Mouse (Mus musculus) midbrain, embryonic 10.5 days (tissue): ENCODE results near the gene Nfkb2. TPM values are rescaled to one million over a fixed set of nuclear protein-coding genes. Genes with fewer than 3 reads are reported as not detected.

Source experiments
- DNase-seq: peaks from one replicate; pipeline ENCODE4 v3.0.0-alpha.2; 2017; ENCODE audit warnings: low spot score
- H3K27ac ChIP-seq: fragments of 300-500 bp; sonication (generic); replicated peaks from 2 replicates; pipeline ENCODE4 v1.5.1; 2016; ENCODE audit warnings: mild to moderate bottlenecking
- H3K27me3 ChIP-seq: fragments of 300-500 bp; sonication (generic); 2 replicates; pipeline ENCODE4 v1.6.1; 2016; ENCODE audit warnings: low read depth, mild to moderate bottlenecking; ENCODE audit not compliant: poor library complexity, severe bottlenecking
- H3K36me3 ChIP-seq: fragments of 300-500 bp; sonication (generic); 2 replicates; pipeline ENCODE4 v1.6.1; 2016; ENCODE audit warnings: mild to moderate bottlenecking, moderate library complexity
- H3K4me1 ChIP-seq: fragments of 300-500 bp; sonication (generic); 2 replicates; pipeline ENCODE4 v1.6.1; 2016
- H3K4me3 ChIP-seq: fragments of 300-500 bp; sonication (generic); 2 replicates; pipeline ENCODE4 v1.5.1; 2016; ENCODE audit warnings: mild to moderate bottlenecking, moderate library complexity
- H3K9me3 ChIP-seq: fragments of 300-500 bp; sonication (generic); replicated peaks from 2 replicates; pipeline ENCODE4 v1.6.1; 2016; ENCODE audit warnings: mild to moderate bottlenecking
- WGBS: fragments of 180-500 bp; shearing (Covaris S2); methylation state at CpG from one replicate; pipeline ENCODE4 v1.1.7; 2016; 5-methylcytosine and 5-hydroxymethylcytosine counted together
- polyA plus RNA-seq: library from polyadenylated mRNA; unstranded; fragments of >200 nt; fragmentation: Nextera tagmentation; extraction: Ambion mirVana; gene quantifications from 2 replicates; pipeline ENCODE4 v1.2.1, GENCODE M21; 2016

Nfkb2 gene
- polyA plus RNA-seq, 1 experiment from 2014 or later = 5.6 TPM

DNA sequence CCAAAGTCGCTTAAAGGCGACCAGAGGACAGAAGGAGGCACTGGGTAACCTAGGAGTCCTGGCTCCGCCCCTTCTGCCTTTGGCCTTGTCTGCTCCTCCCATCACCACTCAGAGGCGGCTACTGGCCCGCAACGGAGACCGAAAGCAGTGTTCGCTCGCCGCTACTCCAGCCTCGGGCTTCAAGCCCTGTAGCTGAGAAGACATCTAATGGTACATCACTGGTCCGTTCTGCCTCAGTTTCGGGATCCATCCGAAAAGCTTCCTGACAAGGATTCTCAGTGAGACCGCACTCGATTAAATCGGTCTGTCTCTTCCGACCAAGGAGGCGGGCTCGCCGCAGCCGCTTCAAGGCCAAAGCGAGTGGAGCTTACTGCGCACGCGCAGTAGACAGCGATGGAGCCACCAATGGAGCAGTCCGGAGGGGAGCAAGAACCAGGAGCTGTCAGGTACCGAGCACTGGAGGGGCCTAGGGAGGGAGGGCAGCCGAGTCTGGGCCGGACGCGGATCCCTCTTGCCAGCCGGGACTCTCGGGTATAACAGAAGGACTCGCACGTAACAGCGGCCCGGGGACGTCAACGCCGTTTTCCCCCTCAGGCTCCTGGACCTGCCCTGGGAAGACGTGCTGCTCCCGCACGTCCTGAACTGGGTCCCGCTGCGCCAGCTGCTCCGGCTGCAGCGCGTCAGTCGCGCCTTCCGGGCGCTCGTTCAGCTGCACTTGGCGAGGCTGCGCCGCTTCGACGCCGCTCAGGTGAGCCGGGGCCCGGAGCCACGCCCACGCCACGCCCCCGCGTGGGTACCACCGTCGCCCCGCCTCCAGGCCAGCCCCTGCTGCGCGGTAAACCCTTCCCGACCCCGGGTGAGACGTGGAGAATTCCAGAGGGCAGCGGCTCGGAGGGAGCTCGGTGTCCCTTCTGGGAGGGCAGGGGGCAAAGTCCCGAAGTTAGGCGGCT, 24.2 kb downstream of the Nfkb2 start, which contains the start of gene Fbxl15:
Fbxl15 (plus strand) TSS at position 104 of the 950 bp plus-strand sequence.
- under 1% methylated on average over 81 of the region's 81 CpGs for WGBS
- Histone ChIP-seq H3K36me3 (peaks cover 28% of the 10 kb centered on the region), H3K4me1 (peaks cover 72% of the 10 kb centered on the region)

DNA sequence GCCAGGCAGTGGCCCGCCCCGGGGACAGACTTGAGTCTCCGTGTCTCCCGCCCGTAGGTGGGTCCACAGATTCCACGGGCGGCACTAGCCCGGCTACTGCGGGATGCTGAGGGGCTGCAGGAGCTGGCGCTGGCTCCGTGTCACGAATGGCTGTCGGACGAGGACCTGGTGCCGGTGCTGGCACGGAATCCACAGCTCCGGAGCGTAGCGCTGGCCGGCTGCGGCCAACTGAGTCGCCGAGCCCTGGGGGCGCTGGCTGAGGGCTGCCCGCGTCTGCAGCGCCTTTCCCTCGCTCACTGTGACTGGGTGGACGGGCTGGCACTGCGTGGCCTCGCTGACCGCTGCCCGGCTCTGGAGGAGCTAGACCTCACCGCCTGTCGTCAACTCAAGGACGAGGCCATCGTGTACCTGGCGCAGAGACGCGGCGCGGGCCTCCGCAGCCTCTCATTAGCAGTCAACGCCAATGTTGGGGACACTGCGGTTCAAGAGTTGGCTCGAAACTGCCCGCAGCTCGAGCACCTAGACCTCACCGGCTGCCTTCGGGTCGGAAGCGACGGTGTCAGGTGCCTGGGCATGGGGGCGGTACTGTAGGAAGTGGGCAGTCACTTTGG, 25.0 kb downstream of the Nfkb2 start:
- Histone ChIP-seq H3K36me3 (peaks cover 28% of the 10 kb centered on the region), H3K9me3 (no peaks in the 10 kb centered on the region), H3K4me3 (peak overlapping the region; percentile 89), H3K27me3 (peaks cover 56% of the 10 kb centered on the region), H3K27ac (peak overlapping the region; percentile 88), H3K4me1 (peaks cover 79% of the 10 kb centered on the region)
- WGBS = 2% methylated on average over 54 of the region's 54 CpGs
- DNase-seq = peak; percentile 52

More for the DNA sequence above, 24.2 kb downstream of the Nfkb2 start, which contains the start of gene Fbxl15:
- Histone ChIP-seq H3K4me3 (peak within 1 kb of the TSS; percentile 89), H3K27ac (peak within 1 kb of the TSS; percentile 88), H3K27me3 (peaks cover 63% of the 10 kb centered on the region), H3K9me3 (no peaks in the 10 kb centered on the region)
- DNase-seq = peak; percentile 97

DNA sequence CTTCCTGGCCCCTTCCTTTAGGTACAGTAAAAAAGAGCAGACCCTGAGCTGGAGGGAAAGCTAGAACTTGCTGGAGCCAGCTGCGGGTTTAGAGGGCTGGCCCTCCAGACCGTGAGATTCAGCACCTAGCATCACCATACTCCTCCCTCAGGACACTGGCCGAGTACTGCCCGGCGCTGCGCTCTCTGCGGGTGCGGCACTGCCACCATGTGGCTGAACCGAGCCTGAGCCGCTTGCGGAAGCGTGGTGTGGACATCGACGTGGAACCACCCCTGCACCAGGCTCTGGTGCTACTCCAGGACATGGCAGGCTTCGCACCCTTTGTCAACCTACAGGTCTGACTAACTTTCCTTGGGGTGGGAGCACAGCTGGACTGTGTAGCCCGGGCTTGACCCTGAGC, 25.8 kb downstream of the Nfkb2 start:
- Histone ChIP-seq H3K36me3 (peaks cover 28% of the 10 kb centered on the region), H3K9me3 (no peaks in the 10 kb centered on the region), H3K27ac (no peak overlapping the region), H3K4me3 (peak overlapping the region; percentile 89; the same call in 1 of the 2 replicates), H3K4me1 (peaks cover 83% of the 10 kb centered on the region), H3K27me3 (peaks cover 47% of the 10 kb centered on the region)
- WGBS = 7% methylated on average over 16 of the region's 16 CpGs
- peak; percentile 85 for DNase-seq

DNA sequence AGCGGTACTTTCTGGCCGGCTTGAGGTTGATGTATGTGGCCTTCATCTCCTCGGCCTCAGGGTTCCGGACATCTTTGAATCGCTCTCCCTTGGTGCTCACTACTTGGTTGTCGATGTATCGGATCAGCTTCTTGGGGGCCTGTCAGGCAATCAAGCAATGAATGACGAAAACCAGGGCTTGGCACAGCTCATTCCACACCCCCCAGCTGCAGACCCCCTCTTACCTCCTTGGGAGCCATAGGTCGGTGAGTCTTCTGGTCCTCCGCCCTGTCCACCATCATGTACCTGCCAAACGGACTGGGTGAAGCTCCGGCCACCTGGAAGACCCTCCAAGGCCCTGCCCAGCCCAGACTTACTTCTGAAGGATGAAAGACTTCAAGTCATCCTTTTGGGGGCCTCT, 26.6 kb downstream of the Nfkb2 start:
- peaks cover 79% of the 10 kb centered on the region for H3K4me1 ChIP-seq
- 94% methylated on average over 12 of the region's 12 CpGs for WGBS
- DNase-seq = no peak
- H3K27me3 ChIP-seq = peaks cover 40% of the 10 kb centered on the region
- peaks cover 34% of the 10 kb centered on the region for H3K36me3 ChIP-seq
- H3K9me3 ChIP-seq = no peaks in the 10 kb centered on the region
- no peak overlapping the region for H3K4me3 ChIP-seq
- H3K27ac ChIP-seq = no peak overlapping the region

DNA sequence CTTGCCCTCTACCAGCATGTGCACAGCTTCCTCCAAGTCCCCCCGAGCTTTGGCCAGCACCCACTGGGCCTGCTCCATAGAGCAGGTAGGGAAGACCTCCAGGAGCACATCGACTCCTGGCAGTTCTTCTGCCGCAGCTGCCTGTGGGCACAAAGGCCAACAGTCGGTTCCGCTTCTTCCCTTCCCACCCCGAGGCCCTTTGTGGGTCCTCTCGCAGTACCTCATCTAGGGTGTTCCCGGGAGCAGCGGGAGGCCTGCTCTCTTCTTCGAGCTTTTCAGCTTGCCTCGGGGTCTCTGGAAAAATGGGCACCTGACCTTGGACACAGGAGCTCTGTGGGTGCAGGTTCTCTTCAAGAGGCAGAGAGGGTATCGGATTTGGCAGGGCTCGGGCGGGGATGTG, 27.2 kb downstream of the Nfkb2 start:
- DNase-seq = no peak
- Histone ChIP-seq H3K9me3 (no peaks in the 10 kb centered on the region), H3K36me3 (peaks cover 38% of the 10 kb centered on the region), H3K4me3 (peak overlapping the region; percentile 5; the same call in 1 of the 2 replicates), H3K4me1 (peaks cover 73% of the 10 kb centered on the region), H3K27me3 (peaks cover 34% of the 10 kb centered on the region), H3K27ac (no peak overlapping the region)
- WGBS = 91% methylated on average over 14 of the region's 14 CpGs

DNA sequence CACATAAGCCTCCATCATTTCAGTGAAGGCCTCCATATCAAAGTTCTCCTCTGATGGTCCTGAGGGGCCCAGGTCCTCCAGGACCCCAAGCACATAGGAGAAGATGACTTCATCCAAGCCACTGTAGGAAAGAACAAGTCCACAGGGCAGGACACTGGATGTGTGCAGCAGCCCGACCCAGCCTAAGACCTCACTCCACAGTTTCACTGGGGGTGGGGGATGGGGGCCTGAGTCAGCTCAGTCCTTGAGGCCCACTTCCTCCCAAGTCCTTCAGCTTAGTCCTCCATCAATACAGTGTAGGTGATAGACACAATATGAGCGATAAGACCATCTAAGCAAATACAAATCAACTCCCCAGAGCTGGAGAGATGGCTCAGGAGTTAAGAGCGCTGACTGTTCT, 27.8 kb downstream of the Nfkb2 start:
- H3K27ac ChIP-seq = no peak overlapping the region
- 86% methylated on average over 3 of the region's 3 CpGs for WGBS
- no peak overlapping the region for H3K4me3 ChIP-seq
- peaks cover 39% of the 10 kb centered on the region for H3K36me3 ChIP-seq
- no peaks in the 10 kb centered on the region for H3K9me3 ChIP-seq
- peaks cover 68% of the 10 kb centered on the region for H3K4me1 ChIP-seq
- H3K27me3 ChIP-seq = peaks cover 28% of the 10 kb centered on the region
- no peak for DNase-seq

DNA sequence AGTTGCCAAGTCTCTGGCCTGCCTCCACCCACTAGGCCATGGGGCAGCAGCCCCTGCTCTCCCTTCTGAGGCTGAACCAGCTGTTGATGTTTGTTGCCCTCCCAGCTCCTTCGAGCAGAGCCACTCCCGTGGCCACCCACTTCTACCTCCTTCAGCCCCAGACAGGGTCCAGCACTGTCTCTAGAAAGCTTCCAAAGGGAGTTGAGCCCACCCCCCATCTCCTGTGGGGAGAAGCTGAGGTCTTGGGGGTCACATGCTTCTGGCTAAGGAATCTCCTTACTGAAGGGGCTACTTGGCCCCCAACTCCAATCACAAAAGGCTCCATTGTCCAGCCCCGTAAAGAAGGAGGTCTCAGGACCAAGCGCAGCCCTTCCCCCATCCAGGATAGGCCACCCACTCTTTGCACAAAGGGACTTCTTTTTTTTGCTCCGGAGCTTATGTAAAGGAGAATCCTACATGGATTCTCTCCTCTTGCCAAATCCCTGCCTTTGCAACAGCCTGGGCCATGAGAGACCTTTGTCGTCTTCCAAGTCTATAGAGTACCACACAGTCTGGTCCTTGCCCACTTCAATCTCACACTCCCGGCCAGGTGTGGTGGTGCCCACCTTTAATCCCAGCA, 28.7 kb downstream of the Nfkb2 start:
- peaks cover 39% of the 10 kb centered on the region for H3K36me3 ChIP-seq
- H3K4me3 ChIP-seq = peak overlapping the region; percentile 23; the same call in 1 of the 2 replicates
- no peaks in the 10 kb centered on the region for H3K9me3 ChIP-seq
- WGBS = 48% methylated on average over 7 of the region's 7 CpGs
- H3K4me1 ChIP-seq = peaks cover 68% of the 10 kb centered on the region
- DNase-seq = peak; percentile 49
- H3K27me3 ChIP-seq = peaks cover 20% of the 10 kb centered on the region
- H3K27ac ChIP-seq = peak overlapping the region; percentile 78

DNA sequence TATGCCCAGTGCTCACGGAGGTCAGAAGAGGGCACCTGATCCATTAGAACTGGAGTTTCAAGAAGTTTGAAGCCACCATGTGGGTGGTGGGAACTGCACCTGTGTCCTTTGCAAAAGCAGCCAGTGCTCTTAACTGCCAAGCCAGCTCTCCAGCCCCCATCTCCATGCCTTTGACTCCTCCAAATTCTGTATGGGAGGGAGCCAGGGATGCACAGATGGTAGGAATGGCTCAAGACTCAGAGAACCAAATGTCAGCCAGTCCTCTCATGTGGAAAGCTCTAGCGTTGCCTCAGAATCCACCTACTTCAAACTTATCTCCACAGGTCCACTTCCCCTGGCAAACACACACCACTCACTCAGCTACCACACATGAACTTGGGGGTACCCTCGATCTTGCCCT, 29.8 kb downstream of the Nfkb2 start:
- peaks cover 67% of the 10 kb centered on the region for H3K4me1 ChIP-seq
- no peak overlapping the region for H3K27ac ChIP-seq
- H3K4me3 ChIP-seq = no peak overlapping the region
- DNase-seq = no peak
- WGBS = 89% methylated on average over 3 of the region's 3 CpGs
- peaks cover 39% of the 10 kb centered on the region for H3K36me3 ChIP-seq
- H3K27me3 ChIP-seq = peaks cover 20% of the 10 kb centered on the region
- no peaks in the 10 kb centered on the region for H3K9me3 ChIP-seq

DNA sequence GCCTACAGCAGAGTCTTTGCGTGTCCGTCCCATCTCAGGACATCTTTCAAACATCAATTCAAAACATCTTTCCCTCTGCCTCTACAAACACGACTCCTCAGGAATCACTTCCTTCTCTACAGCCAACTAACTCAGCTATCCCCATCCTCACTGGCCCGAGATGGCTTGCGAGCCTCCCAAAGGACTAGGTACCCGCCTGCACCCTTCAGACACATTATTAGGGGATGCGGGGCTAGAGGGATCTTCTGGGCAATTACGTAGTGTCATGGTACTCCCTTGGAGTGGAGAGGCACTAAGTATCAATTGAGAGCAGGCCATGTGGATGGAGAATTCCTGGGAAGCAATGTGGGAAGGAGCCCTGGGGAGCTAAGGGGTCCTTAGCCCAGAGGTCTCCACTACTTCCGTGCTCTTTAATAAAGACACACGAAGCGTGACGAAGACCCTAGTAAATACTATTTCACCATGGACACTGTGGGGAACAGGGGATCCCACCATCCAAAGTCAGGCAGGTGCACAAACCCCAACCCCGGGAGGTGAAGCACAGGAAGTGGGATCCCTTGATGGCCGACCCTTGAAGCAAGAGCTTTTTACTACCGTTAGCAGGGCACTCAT, 33.7 kb downstream of the Nfkb2 start:
- Histone ChIP-seq H3K27ac (peak overlapping the region; percentile 95), H3K27me3 (peaks cover 15% of the 10 kb centered on the region)
- WGBS = 41% methylated on average over 15 of the region's 15 CpGs

DNA sequence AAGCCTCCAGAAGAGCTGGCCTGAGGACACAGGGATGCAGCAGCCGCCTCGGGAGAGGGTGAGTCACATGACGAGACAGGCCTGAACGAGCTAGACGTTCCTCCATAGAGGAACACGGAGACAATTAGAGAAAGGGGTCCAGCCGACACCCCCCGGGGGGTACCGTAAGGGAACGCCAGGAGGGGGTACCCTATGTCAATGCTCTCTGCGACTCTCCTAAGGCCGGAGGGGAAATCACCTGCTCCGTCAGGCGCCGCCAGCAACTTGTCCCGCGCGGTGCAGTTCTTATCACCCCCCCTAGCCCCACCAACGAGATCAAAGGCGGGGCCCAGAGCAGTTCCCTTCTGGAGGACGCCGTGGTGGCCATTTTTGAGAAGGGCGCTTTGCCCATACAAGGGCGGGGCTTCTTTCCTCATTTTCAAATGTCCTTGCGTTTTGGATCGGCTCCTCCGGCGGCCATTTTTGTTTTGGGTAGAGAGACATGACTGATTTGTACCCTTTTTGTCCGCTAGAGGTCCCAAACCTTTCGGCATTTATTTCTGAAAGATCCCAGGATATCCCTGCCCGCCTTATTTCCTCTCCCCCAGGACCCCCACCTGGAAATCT, 34.3 kb downstream of the Nfkb2 start, which contains the start of gene Cuedc2:
Cuedc2 (minus strand) TSS at position 372 of the 606 bp plus-strand sequence.
- Histone ChIP-seq H3K27me3 (peaks cover 15% of the 10 kb centered on the region), H3K4me1 (peaks cover 41% of the 10 kb centered on the region), H3K9me3 (no peaks in the 10 kb centered on the region), H3K4me3 (peak within 1 kb of the TSS; percentile 82), H3K27ac (peak within 1 kb of the TSS; percentile 95), H3K36me3 (peaks cover 11% of the 10 kb centered on the region)
- WGBS = under 1% methylated on average over 31 of the region's 31 CpGs
- DNase-seq = peak; percentile 95

More for the DNA sequence above, 33.7 kb downstream of the Nfkb2 start:
- H3K4me1 ChIP-seq = peaks cover 47% of the 10 kb centered on the region
- no peaks in the 10 kb centered on the region for H3K9me3 ChIP-seq
- peaks cover 11% of the 10 kb centered on the region for H3K36me3 ChIP-seq
- H3K4me3 ChIP-seq = peak overlapping the region; percentile 82
- DNase-seq = no peak

DNA sequence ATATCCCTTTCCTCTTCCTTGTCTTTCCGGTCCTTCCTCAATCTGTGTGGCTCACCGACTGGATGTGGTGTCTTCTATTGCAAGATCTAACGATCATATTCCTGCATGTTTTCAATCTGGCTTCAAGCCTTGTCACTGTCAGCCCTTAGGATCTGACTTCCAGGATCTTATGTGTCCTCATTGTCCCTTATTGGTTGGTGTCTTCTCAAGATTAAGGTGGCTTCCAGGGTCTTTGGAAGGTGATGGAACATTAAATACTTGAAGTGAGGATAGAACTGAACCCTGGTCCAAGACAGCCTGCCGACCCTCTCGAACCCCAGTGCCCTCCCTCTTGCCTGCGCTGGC, 34.8 kb downstream of the Nfkb2 start:
- Histone ChIP-seq H3K27ac (peak overlapping the region; percentile 95), H3K27me3 (peaks cover 19% of the 10 kb centered on the region), H3K4me1 (peaks cover 38% of the 10 kb centered on the region), H3K4me3 (peak overlapping the region; percentile 82), H3K36me3 (peaks cover 11% of the 10 kb centered on the region), H3K9me3 (no peaks in the 10 kb centered on the region)
- WGBS = 58% methylated on average over 6 of the region's 6 CpGs
- DNase-seq = no peak
